Mouse (Mus musculus) layer of hippocampus, adult 18-20 months (tissue): ENCODE measurements around the gene Trappc3. TPM values are rescaled to one million over a fixed set of nuclear protein-coding genes. Genes with fewer than 3 reads are reported as not detected.

Experiments used
- DNase-seq, 2 experiments: peaks; one replicate each; pipeline ENCODE4 v3.0.0; 2022; ENCODE audit warnings: low spot score in 2 of 2
- total RNA-seq, 2 experiments: library from RNA; stranded (reverse); gene quantifications; 2 replicates each; pipeline ENCODE4 v1.2.3; 2021

The Trappc3 gene
- total RNA-seq, 2 experiments from 2014 or later, result 83.4 to 87.4 TPM

- no peak for DNase-seq
Observed at GRCm38 (mm10) chr4:126250659-126251058, 11.5 kb upstream of the Trappc3 start.

GRCm38 (mm10) chr4:126251655-126252254 is 10.4 kb upstream of the Trappc3 start:
- no peak for DNase-seq

GRCm38 (mm10) chr4:126252411-126253237 is 9.5 kb upstream of the Trappc3 start:
- DNase-seq, result no peak

- DNase-seq, result no peak
Observed at GRCm38 (mm10) chr4:126253637-126254272, 8.4 kb upstream of the Trappc3 start.

- peak; percentile 77 to 81 for DNase-seq
Observed at GRCm38 (mm10) chr4:126254315-126255112, 7.6 kb upstream of the Trappc3 start.

GRCm38 (mm10) chr4:126255113-126256001 is 6.8 kb upstream of the Trappc3 start:
- no peak for DNase-seq

- peak; percentile 81 to 92 for DNase-seq
Observed at GRCm38 (mm10) chr4:126256131-126256791, 5.9 kb upstream of the Trappc3 start, which contains the start of gene Map7d1. Map7d1 (minus strand) TSS chr4:126256343.

- DNase-seq, result no peak
Observed at GRCm38 (mm10) chr4:126256967-126257881, 4.9 kb upstream of the Trappc3 start.

GRCm38 (mm10) chr4:126259063-126259462 is 3.1 kb upstream of the Trappc3 start:
- DNase-seq, result no peak

GRCm38 (mm10) chr4:126259523-126260160 is 2.5 kb upstream of the Trappc3 start:
- no peak for DNase-seq

- no peak for DNase-seq
Observed at GRCm38 (mm10) chr4:126260520-126261201, 1.5 kb upstream of the Trappc3 start.

- no peak for DNase-seq
Observed at GRCm38 (mm10) chr4:126261266-126261665, 859 bp upstream of the Trappc3 start.

- DNase-seq, result no peak
Observed at GRCm38 (mm10) chr4:126261675-126262074, 450 bp upstream of the Trappc3 start.

- no peak for DNase-seq
Observed at GRCm38 (mm10) chr4:126269292-126269691, 7.2 kb downstream of the Trappc3 start.

GRCm38 (mm10) chr4:126273753-126274152 is 11.6 kb downstream of the Trappc3 start:
- DNase-seq, result peak in 1 of 2 experiments; percentile 78

- no peak for DNase-seq
Observed at GRCm38 (mm10) chr4:126275081-126275480, 13.0 kb downstream of the Trappc3 start.

- no peak for DNase-seq
Observed at GRCm38 (mm10) chr4:126275681-126276131, 13.6 kb downstream of the Trappc3 start.
